Mouse (Mus musculus) Patski (cell line): ENCODE measurements around the gene Cyp2s1. TPM values are rescaled to one million over a fixed set of nuclear protein-coding genes. Genes with fewer than 3 reads are reported as not detected.
A peak's percentile ranks its signal among the peaks of the same experiment; 100 is the strongest.

ENCODE experiments used
- ATAC-seq: fragments of 100-300 bp; one replicate; pipeline ENCODE4 v1.8.0; 2021
- CTCF ChIA-PET: fragments of 350-600 bp; sonication (Branson Sonifier 250); formaldehyde crosslinking; loops from one replicate; lab custom pipeline; 2022; ENCODE audit warnings: inconsistent platforms; lab: Charles Lee
- POLR2A ChIA-PET: fragments of 350-600 bp; sonication (Branson Sonifier 250); formaldehyde crosslinking; loops from one replicate; lab custom pipeline; 2022; ENCODE audit warnings: antibody characterized with exemption, inconsistent platforms; lab: Charles Lee
- DNase-seq: peaks from one replicate; pipeline ENCODE4 v3.0.0-alpha.2; 2011; ENCODE audit warnings: low read depth, low spot score
- H3K27me3 ChIP-seq: fragments of 371-371 bp; one replicate; pipeline ENCODE4 v1.5.1; 2021
- CTCF ChIP-seq: fragments of 100-300 bp; IDR thresholded peaks from one replicate; pipeline ENCODE4 v1.5.1; 2021
- in situ Hi-C: fragments of 300-500 bp; cut with MboI; formaldehyde crosslinking; loops from 3 replicates; pipeline ENCODE4 v1.11.1; 2018; ENCODE audit warnings: low pct_unique_long_range_greater_than_20kb, mixed read lengths
- polyA plus RNA-seq: library from polyadenylated mRNA; unstranded; gene quantifications from one replicate; pipeline ENCODE4 v1.2.3, GENCODE M21; 2021

The Cyp2s1 gene
- polyA plus RNA-seq, 1 experiment from 2014 or later, result 0.42 TPM

DNA sequence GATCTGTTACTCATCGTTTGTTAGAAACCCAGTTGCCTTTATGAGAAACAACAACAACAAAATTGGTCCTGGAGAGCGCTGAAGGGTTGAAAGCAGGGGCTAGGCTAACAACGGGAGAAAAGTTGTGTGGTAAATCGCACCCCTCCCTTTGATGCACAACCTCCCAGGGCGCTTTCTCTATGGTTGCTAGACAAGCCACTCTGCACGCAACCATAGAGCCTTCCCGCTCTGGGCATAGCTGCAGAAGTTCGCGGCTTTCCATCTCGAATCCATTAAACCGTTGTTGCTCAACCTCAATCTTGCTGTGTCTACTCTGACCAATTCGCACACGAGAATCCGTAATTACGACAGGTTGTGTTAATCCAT is 61.3 kb downstream of the Cyp2s1 start:
- TF ChIP-seq CTCF, result no peak
- ChIA-PET POLR2A (interaction anchor here (0.9 to 1.0 kb wide), 2 partner anchors 26 to 56 kb away, joined by 3 to 6 read pairs; no protein-coding TSS in a partner anchor), CTCF (interaction anchor here (0.6 to 3.2 kb wide), 3 partner anchors 28 to 50 kb away, joined by 3 to 22 read pairs (median 3); no protein-coding TSS in a partner anchor)
- no peaks in the 10 kb centered on the region for H3K27me3 ChIP-seq
- no peak for DNase-seq
- ATAC-seq, result peak; percentile 54
- in situ Hi-C loops, result loop anchor here (5.0 kb wide), 1 partner anchor 37 kb away; no protein-coding TSS in a partner anchor

DNA sequence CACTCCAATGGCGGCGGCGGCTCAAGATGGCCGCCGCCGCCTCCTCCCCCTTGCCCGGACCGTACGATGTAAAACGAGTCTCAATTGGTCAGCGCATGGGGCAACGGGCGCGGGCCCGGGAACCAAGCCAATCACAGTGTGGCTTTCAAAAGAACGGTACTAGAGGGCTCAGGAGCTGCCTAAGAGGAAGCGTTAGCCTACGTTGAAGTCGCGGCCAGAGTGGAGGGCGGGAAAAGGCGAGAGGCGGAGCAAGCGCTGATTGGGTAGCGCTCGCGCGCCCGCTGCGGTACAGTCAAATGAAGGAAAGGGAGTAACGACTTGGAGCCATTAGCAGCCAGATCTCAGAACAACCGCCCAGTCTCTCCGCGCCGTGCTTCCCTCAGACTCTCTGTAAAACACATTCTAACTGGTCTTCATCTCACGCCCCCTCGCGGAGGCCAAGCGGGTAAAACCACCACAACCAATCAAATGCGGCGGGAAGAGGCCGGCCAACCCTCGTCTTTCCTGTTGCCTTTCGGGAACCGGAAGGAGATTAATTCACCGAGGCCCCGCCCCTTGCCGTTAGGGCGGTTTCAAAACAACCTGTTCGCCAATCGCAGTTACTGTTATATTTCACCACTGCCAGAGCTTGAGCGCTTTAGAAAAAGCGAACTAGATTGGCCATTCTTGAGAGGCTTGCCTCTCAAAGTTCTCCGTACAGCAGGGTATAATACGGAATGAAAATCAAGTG is 61.8 kb downstream of the Cyp2s1 start, which contains the start of gene Hnrnpul1:
TSS of gene Hnrnpul1 (minus strand) at position 20 of the 730 bp plus-strand sequence.
- DNase-seq (peak; percentile 98), ATAC-seq (peak; percentile 79)
- no peak for TF ChIP-seq CTCF
- in situ Hi-C loops, result loop anchor here (5.0 kb wide), 1 partner anchor 37 kb away; no protein-coding TSS in a partner anchor
- POLR2A ChIA-PET, result interaction anchor here (0.5 to 1.2 kb wide), 4 partner anchors 19 to 56 kb away, joined by 3 to 5 read pairs (median 4); no protein-coding TSS in a partner anchor
- H3K27me3 ChIP-seq, result no peaks in the 10 kb centered on the region
- CTCF ChIA-PET, result interaction anchor here (0.9 to 3.2 kb wide), 2 partner anchors 10 to 50 kb away, joined by 3 to 22 read pairs; no protein-coding TSS in a partner anchor

GRCm38 (mm10) chr7:25754439-25754737 is 62.3 kb downstream of the Cyp2s1 start:
- ChIA-PET CTCF (interaction anchor here (0.9 to 3.2 kb wide), 2 partner anchors 10 to 51 kb away, joined by 3 to 22 read pairs; no protein-coding TSS in a partner anchor), POLR2A (interaction anchor here (0.6 to 1.2 kb wide), 3 partner anchors 19 to 103 kb away, joined by 3 to 5 read pairs (median 3); no protein-coding TSS in a partner anchor)
- no peak for TF ChIP-seq CTCF
- H3K27me3 ChIP-seq, result no peaks in the 10 kb centered on the region
- in situ Hi-C loops, result no loop called here
- DNase-seq, result no peak
- ATAC-seq, result peak; percentile 3

- H3K27me3 ChIP-seq, result no peaks in the 10 kb centered on the region
- DNase-seq, result no peak
- no peak for TF ChIP-seq CTCF
- peak; percentile 0 for ATAC-seq
- in situ Hi-C loops, result no loop called here
- ChIA-PET CTCF (interaction anchor here (0.9 to 3.2 kb wide), 2 partner anchors 9 to 51 kb away, joined by 3 to 22 read pairs; no protein-coding TSS in a partner anchor), POLR2A (interaction anchor here (0.6 to 1.2 kb wide), 3 partner anchors 18 to 103 kb away, joined by 3 to 5 read pairs (median 3); no protein-coding TSS in a partner anchor)
Measured at GRCm38 (mm10) chr7:25753643-25754438, 62.9 kb downstream of the Cyp2s1 start.

DNA sequence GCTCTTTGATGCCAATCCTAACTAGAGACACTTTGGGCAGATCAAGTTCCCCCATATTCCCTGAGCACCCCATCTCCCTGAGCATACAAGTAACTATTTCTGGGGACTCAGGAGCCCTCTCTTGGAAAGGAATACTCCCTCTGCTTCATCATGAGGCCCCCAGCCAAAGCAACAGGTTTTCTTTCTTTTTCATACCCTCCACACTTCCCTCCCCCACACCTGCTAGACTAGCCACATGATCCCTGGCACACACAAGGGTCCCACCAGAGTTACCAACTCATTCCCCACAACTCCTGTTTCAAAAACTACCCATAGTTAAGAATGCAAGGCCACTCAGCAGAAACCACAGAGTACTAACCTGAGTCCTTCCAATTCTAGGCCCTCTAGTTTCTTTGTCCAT is 63.6 kb downstream of the Cyp2s1 start:
- ATAC-seq (no peak), DNase-seq (no peak)
- no peak for TF ChIP-seq CTCF
- no peaks in the 10 kb centered on the region for H3K27me3 ChIP-seq
- ChIA-PET POLR2A (no interaction called here), CTCF (interaction anchor here (3.2 kb wide), 1 partner anchor 52 kb away, joined by 22 read pairs; no protein-coding TSS in a partner anchor)
- in situ Hi-C loops, result no loop called here

Other genes starting within 250 kb of the Cyp2s1 start
- gene Erich4, start 201.0 kb downstream of the Cyp2s1 start, polyA plus RNA-seq, result not detected
- 43.3 TPM for gene Dmac2, start 197.5 kb downstream of the Cyp2s1 start, polyA plus RNA-seq
- 0.23 TPM for gene B3gnt8, start 190.3 kb downstream of the Cyp2s1 start, polyA plus RNA-seq
- gene Bckdha, start 157.9 kb downstream of the Cyp2s1 start, polyA plus RNA-seq, result 72.5 TPM
- gene Exosc5, start 157.7 kb downstream of the Cyp2s1 start, polyA plus RNA-seq, result 32.9 TPM
- gene Tmem91, start 141.7 kb downstream of the Cyp2s1 start, polyA plus RNA-seq, result 0.49 TPM
- gene B9d2, start 136.1 kb downstream of the Cyp2s1 start, polyA plus RNA-seq, result 40.2 TPM
- 29.7 TPM for gene Tgfb1, start 129.9 kb downstream of the Cyp2s1 start, polyA plus RNA-seq
- 33.7 TPM for gene Ccdc97, start 97.8 kb downstream of the Cyp2s1 start, polyA plus RNA-seq
- 123 TPM for gene Hnrnpul1, start 62.2 kb downstream of the Cyp2s1 start, polyA plus RNA-seq
- 473 TPM for gene Axl, start 28.2 kb downstream of the Cyp2s1 start, polyA plus RNA-seq
- not detected for gene Cyp2b10, start 80.7 kb upstream of the Cyp2s1 start, polyA plus RNA-seq
- gene Cyp2b13, start 244.6 kb upstream of the Cyp2s1 start, polyA plus RNA-seq, result not detected